ENCODE assay signal across 26 mouse cellular contexts in genomic region chr5:28065275-28065674, GRCm38 (mm10). TPM values are rescaled to one million over a fixed set of nuclear protein-coding genes. Genes with fewer than 3 reads are reported as not detected.
DNase-seq lines count a peak whose midpoint lies in the region; ATAC-seq and TF ChIP-seq lines count a peak whose summit lies in the region.
"Had no signal": no experiment of that assay in that cellular context is flagged by ENCODE, and none has a peak within 500 bp of the region (broad histone marks: within the 10 kb centered on the region; RNA-seq: fewer than 3 reads in every experiment).

No protein-coding gene starts in this region.

- no peak for TF ChIP-seq EP300 in liver, embryonic 14.5 days (IDR thresholded peaks at IDR 0.05; ENCODE audit: low read depth)

- H3K4me3 ChIP-seq in forebrain, embryonic 10.5 days, result no peak overlapping the region
- no peak overlapping the region for H3K4me3 ChIP-seq in forebrain, postnatal 0 days (ENCODE audit: low read depth, low read length)
- no peak overlapping the region for H3K4me3 ChIP-seq in midbrain, embryonic 11.5 days (ENCODE audit: low read depth, low read length)
- no peak overlapping the region for H3K4me3 ChIP-seq in midbrain, embryonic 15.5 days
- H3K4me3 ChIP-seq in liver, embryonic 14.5 days (ENCODE audit: insufficient read depth in 1 of 2, low read depth in 2 of 2, low read length in 2 of 2), result no peak overlapping the region
- H3K4me3 ChIP-seq: embryonic facial prominence, embryonic 15.5 days; forebrain, embryonic 13.5 days; limb, embryonic 12.5 days; lung, embryonic 15.5 days had no signal

- H3K4me2 ChIP-seq in forebrain, postnatal 0 days (ENCODE audit: low read depth), result no peak overlapping the region
- H3K4me2 ChIP-seq in midbrain, embryonic 11.5 days, result no peak overlapping the region
- no peak overlapping the region for H3K4me2 ChIP-seq in midbrain, embryonic 15.5 days
- H3K4me2 ChIP-seq in liver, embryonic 14.5 days (ENCODE audit: low read depth), result peak overlapping the region; percentile 61
- H3K4me2 ChIP-seq: embryonic facial prominence, embryonic 15.5 days; forebrain, embryonic 13.5 days; heart, embryonic 11.5 days; limb, embryonic 12.5 days; lung, embryonic 15.5 days had no signal

- DNase-seq in forebrain, embryonic 10.5 days (ENCODE audit: extremely low spot score, low spot score), result no peak
- no peak for DNase-seq in forebrain, postnatal 0 days
- DNase-seq in midbrain, embryonic 11.5 days (ENCODE audit: low spot score, missing footprints), result peak; percentile 67
- DNase-seq in liver, embryonic 14.5 days (ENCODE audit: low read depth in 3 of 3, low spot score in 3 of 3), result no peak
- no peak for DNase-seq in lung, postnatal 14 days
- no peak for DNase-seq in gastrocnemius, adult 8-10 months (ENCODE audit: low spot score in 2 of 2)
- no peak for DNase-seq in thymus, adult 18-20 months
- DNase-seq: adrenal gland, postnatal 14 days; cerebellum, adult 9-11 months; embryo, embryonic 11 days; gastrocnemius, postnatal 36 days; heart, postnatal 36 days; kidney, adult 18-20 months; retina, postnatal 1 day; thymus, postnatal 36 days had no signal

- no peaks in the 10 kb centered on the region for H3K36me3 ChIP-seq in forebrain, embryonic 10.5 days (replicated peaks)
- H3K36me3 ChIP-seq in forebrain, postnatal 0 days (ENCODE audit: insufficient read depth), result no peaks in the 10 kb centered on the region
- H3K36me3 ChIP-seq in midbrain, embryonic 11.5 days (ENCODE audit: control insufficient read depth, insufficient read depth, low read length), result no peaks in the 10 kb centered on the region
- no peaks in the 10 kb centered on the region for H3K36me3 ChIP-seq in midbrain, embryonic 15.5 days (replicated peaks)
- no peaks in the 10 kb centered on the region for H3K36me3 ChIP-seq in liver, embryonic 14.5 days (replicated peaks; ENCODE audit: control insufficient read depth, insufficient read depth, low read depth)
- H3K36me3 ChIP-seq: embryonic facial prominence, embryonic 15.5 days; limb, embryonic 12.5 days; lung, embryonic 15.5 days had no signal

- no peaks in the 10 kb centered on the region for H3K27me3 ChIP-seq in forebrain, embryonic 10.5 days (ENCODE audit: poor library complexity, severe bottlenecking)
- no peaks in the 10 kb centered on the region for H3K27me3 ChIP-seq in forebrain, postnatal 0 days (ENCODE audit: insufficient read depth, low read length)
- no peaks in the 10 kb centered on the region for H3K27me3 ChIP-seq in midbrain, embryonic 11.5 days (ENCODE audit: control insufficient read depth, insufficient read depth, low read length)
- no peaks in the 10 kb centered on the region for H3K27me3 ChIP-seq in midbrain, embryonic 15.5 days (replicated peaks)
- no peaks in the 10 kb centered on the region for H3K27me3 ChIP-seq in liver, embryonic 14.5 days (ENCODE audit: control insufficient read depth, insufficient read depth, low read length)
- H3K27me3 ChIP-seq: embryonic facial prominence, embryonic 15.5 days; forebrain, embryonic 13.5 days; limb, embryonic 12.5 days; lung, embryonic 15.5 days had no signal

- ATAC-seq in forebrain, postnatal 0 days, result no peak
- no peak for ATAC-seq in midbrain, embryonic 11.5 days (ENCODE audit: low FRiP score)
- ATAC-seq in midbrain, embryonic 15.5 days (replicated peaks), result no peak
- peak; percentile 28; the same call in 1 of the 2 replicates for ATAC-seq in liver, embryonic 14.5 days (ENCODE audit: insufficient read depth)
- ATAC-seq: activated CD4-positive, CD25-positive, alpha-beta regulatory T cell, adult 4 months; CD4-positive, CD25-positive, alpha-beta regulatory T cell, adult 4 months; forebrain, embryonic 13.5 days; hindbrain, embryonic 16.5 days had no signal

- 79% methylated on average over 4 of the region's 4 CpGs for WGBS in forebrain, embryonic 10.5 days
- WGBS in forebrain, postnatal 0 days, result 76% methylated on average over 4 of the region's 4 CpGs
- 72% methylated on average over 4 of the region's 4 CpGs for WGBS in midbrain, embryonic 11.5 days
- 80% methylated on average over 4 of the region's 4 CpGs for WGBS in midbrain, embryonic 15.5 days
- WGBS in liver, embryonic 14.5 days (ENCODE audit: insufficient replicate concordance), result 9% methylated on average over 4 of the region's 4 CpGs

- peaks cover 31% of the 10 kb centered on the region for H3K4me1 ChIP-seq in forebrain, embryonic 10.5 days
- 0 out of 2 replicates have a peak, but pooled peaks cover 6% of the 10 kb centered on the region for H3K4me1 ChIP-seq in forebrain, postnatal 0 days (ENCODE audit: insufficient read depth)
- H3K4me1 ChIP-seq in midbrain, embryonic 11.5 days (ENCODE audit: control insufficient read depth, insufficient read depth, low read length), result peaks cover 8% of the 10 kb centered on the region
- peaks cover 11% of the 10 kb centered on the region for H3K4me1 ChIP-seq in midbrain, embryonic 15.5 days
- H3K4me1 ChIP-seq in liver, embryonic 14.5 days (replicated peaks; ENCODE audit: control insufficient read depth in 2 of 2, insufficient read depth in 2 of 2, low read length in 1 of 2), result peaks cover 28 to 33% of the 10 kb centered on the region in 2 experiments

- no peaks in the 10 kb centered on the region for H3K9me3 ChIP-seq in forebrain, embryonic 10.5 days
- no peaks in the 10 kb centered on the region for H3K9me3 ChIP-seq in forebrain, postnatal 0 days (ENCODE audit: low read length)
- H3K9me3 ChIP-seq in midbrain, embryonic 11.5 days (ENCODE audit: control insufficient read depth, low read length), result no peaks in the 10 kb centered on the region
- H3K9me3 ChIP-seq in midbrain, embryonic 15.5 days, result no peaks in the 10 kb centered on the region
- H3K9me3 ChIP-seq in liver, embryonic 14.5 days (ENCODE audit: control insufficient read depth, low read length), result no peaks in the 10 kb centered on the region
- H3K9me3 ChIP-seq: embryonic facial prominence, embryonic 15.5 days; forebrain, embryonic 13.5 days; limb, embryonic 12.5 days; lung, embryonic 15.5 days had no signal

- no peak for TF ChIP-seq CTCF in forebrain, postnatal 0 days (IDR thresholded peaks at IDR 0.05; ENCODE audit: low read depth)
- TF ChIP-seq CTCF in liver, embryonic 14.5 days (IDR thresholded peaks at IDR 0.05; ENCODE audit: low read depth), result no peak

- no peak overlapping the region for H3K9ac ChIP-seq in forebrain, postnatal 0 days
- H3K9ac ChIP-seq in midbrain, embryonic 11.5 days (ENCODE audit: low read length), result no peak overlapping the region
- no peak overlapping the region for H3K9ac ChIP-seq in midbrain, embryonic 15.5 days
- peak overlapping the region; percentile 54 for H3K9ac ChIP-seq in liver, embryonic 14.5 days (replicated peaks)
- H3K9ac ChIP-seq: embryonic facial prominence, embryonic 15.5 days; forebrain, embryonic 13.5 days; limb, embryonic 12.5 days; lung, embryonic 15.5 days had no signal

- H3K27ac ChIP-seq in forebrain, embryonic 10.5 days, result 0 out of 2 replicates have a peak overlapping the region, but pooled peaks have one; percentile 48
- no peak overlapping the region for H3K27ac ChIP-seq in forebrain, postnatal 0 days (ENCODE audit: low read depth, low read length)
- no peak overlapping the region for H3K27ac ChIP-seq in midbrain, embryonic 11.5 days (ENCODE audit: low read depth, low read length)
- no peak overlapping the region for H3K27ac ChIP-seq in midbrain, embryonic 15.5 days
- H3K27ac ChIP-seq in liver, embryonic 14.5 days, result no peak overlapping the region
- H3K27ac ChIP-seq: embryonic facial prominence, embryonic 15.5 days; forebrain, embryonic 13.5 days; kidney, postnatal 0 days; limb, embryonic 12.5 days; lung, embryonic 15.5 days; macrophage had no signal

RNA-seq across cellular contexts. Expression of gene Insig1, which starts 5.9 kb away (rescaled TPM):
- 94.2 and 104 TPM in 2 replicates for polyA plus RNA-seq in forebrain, embryonic 10.5 days (2016; fragmentation: Nextera tagmentation; extraction: Ambion mirVana)
- total RNA-seq in forebrain, postnatal 0 days (2014; rRNA removed), result 127 and 140 TPM in 2 replicates
- polyA plus RNA-seq in forebrain, postnatal 0 days (2015; fragmentation: Nextera tagmentation; extraction: Ambion mirVana), result 100 and 101 TPM in 2 replicates
- polyA plus RNA-seq in midbrain, embryonic 11.5 days (2014; fragmentation: Nextera tagmentation; extraction: Ambion mirVana), result 129 and 137 TPM in 2 replicates
- 79.3 and 84.0 TPM in 2 replicates for polyA plus RNA-seq in midbrain, embryonic 15.5 days (2015; fragmentation: Nextera tagmentation; extraction: Ambion mirVana)
- polyA plus RNA-seq in liver, embryonic 14.5 days (2012; rRNA removed), result 29.2 and 30.1 TPM in 2 replicates
- polyA plus RNA-seq in liver, embryonic 14.5 days (2014; fragmentation: Nextera tagmentation; extraction: Ambion mirVana), result 46.2 and 48.3 TPM in 2 replicates
- 10 to 100 TPM in 2 of 4 experiments, 1 to 10 TPM in 2; 8.7 to 13.3 (median 10.3) TPM for total RNA-seq in gastrocnemius, adult 8-10 months (2022)
